Mouse (Mus musculus): ENCODE measurements around the gene Usp39.

Gene Usp39

DNA sequence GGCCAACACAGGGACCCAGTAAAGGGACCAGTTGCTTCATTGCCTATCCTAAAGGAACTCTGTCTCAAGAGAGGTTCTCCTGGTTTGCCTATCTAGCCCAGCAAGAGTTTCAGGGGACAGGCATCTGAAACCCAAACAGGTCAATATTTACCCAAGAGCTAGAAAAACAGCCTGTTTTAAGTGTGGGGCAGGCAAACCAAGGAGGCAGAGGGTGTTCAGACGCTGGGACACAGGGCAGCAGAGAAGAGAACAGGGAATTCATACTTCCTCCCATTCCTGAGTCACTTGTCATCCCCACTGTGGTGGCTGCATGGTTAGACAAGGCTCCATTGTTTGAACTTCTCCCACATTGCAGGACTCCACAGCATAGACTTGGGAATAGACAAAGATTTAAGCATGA, 26.6 kb upstream of the Usp39 start:
- DNase-seq (ENCODE audit: low read depth, low spot score) = no peak

DNA sequence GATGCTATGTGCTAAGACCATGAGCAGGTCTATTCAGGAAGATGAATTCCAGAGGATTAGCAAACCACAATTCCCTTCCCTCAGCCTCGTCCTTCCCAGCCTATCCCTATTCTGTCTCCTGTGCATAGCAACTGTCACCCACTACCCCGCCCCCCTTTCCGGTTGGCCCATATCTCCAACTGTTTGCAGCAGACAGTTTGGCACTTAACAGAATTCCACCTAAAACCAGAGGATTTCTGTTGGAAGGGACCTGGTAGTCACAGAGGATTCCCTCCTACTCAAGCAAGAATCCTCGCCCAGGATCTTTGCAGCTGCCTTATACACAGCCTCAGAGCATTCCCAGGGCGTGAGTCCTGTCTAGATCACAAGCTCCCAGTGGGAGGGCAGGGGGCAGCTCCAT, 26.2 kb upstream of the Usp39 start:
- no peak for DNase-seq (ENCODE audit: low read depth, low spot score)

DNA sequence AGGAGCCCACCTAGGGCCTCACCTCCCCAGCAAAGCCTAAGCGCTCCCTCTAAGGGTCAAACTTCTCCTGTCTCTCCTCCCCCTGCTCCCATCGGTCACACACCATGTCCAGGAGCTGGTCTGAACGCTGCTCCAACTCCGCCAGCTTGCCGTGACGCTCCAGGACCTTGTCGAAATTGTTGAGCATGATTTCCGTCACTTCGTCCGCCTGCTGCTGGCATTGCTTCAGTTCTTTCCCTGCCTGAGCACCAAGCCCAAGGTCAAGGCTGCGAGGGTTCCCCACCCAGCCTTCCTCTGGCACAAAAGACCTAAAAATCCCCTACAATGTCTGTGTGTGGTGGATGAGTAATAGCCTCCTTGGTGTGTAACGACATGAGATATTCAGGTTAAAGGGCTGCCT, 25.1 kb upstream of the Usp39 start:
- DNase-seq (ENCODE audit: low read depth, low spot score) = no peak

DNA sequence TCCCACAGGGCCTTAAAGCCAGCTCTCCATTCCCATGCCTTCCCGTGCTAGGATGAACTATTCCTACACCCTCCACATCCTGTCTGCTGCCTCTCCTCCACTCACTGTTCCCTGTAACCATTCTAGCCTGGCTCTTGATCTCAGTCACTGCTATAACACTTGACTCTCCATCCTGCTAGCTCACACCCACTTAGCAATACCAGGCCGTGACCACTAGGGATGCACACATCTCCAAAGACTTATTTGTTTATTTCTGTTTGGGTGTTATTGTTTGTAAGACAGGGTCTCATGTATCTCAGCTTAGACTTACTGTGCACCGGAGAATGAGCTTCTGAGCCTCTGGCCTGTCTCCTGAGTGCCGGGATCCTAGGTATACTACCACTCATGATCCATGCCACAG, 24.6 kb upstream of the Usp39 start:
- DNase-seq (ENCODE audit: low read depth, low spot score) = no peak

DNA sequence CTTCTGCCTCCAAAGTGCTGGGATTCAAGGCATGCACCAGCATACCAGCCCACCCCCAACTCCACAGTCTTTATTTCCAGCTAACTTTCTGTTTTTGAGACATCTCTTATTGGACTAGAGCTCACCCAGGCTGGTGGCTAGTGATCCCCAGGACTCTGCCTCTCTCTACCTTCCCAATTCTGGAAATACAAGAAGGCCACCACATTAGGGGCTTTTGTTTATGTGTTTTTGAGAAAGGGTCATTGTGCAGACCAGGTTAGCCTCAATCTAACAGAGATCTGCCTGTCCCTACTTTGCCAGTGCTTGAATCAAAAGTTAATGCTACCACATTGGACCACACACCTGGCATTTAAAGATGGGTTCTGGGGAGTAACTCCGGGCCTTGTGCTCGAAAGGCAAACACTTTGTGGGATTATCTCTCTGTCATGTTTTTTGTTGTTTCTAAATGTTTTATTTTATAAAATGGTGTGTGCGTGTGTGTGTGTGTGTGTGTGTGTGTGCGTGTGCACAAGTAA, 22.5 kb upstream of the Usp39 start:
- DNase-seq (ENCODE audit: low read depth, low spot score) = no peak

DNA sequence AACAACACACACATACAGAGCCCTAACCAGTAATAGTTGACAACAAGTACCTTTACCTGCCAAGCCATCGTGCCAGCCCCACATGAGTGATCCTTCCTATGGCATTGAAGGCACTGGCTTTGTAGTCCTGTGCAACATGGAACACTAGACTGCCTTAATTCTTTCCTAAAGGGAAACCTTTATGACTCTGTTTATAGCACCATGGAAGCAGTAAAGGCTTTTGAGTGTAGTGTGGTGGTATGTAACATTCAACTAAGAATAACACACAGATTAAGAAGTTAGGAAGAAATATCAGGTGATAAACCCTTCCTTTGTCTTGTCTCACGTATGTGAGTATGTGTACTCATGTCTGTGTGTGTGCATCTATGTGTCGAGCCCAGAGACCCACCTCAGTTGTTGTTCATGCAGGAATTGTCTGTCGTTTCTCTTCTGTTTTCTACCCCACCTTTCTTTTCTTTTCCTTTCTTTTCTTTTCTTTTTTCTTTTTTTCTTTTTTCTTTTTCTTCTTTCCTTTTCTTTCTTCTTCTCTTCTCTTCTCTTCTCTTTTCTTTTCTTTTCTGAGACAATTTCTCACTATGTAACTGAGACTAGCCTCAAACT, 22.0 kb upstream of the Usp39 start, which contains the start of gene Rnf181:
Gene Rnf181, minus strand, starts transcription at position 113 of the 600 bp plus-strand sequence.
- DNase-seq (ENCODE audit: low read depth, low spot score) = no peak

DNA sequence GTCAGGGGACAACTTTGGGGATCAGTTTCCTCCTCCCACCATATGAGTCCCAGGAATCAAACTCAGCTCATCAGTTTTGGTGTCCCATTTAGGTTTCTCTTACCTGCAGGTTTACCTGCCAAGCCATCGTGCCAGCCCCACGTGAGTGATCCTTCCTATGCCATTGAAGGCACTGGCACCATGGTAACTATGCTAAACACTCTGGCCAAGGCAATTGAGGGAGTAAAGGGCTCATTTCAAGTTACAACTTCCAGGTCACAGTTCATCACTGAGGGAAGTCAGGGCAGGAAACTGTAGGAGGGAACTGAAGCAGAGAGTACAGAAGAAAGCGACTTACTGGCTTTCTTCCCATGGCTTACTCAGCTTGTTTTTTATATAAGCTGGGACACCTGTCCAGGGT, 21.3 kb upstream of the Usp39 start:
- no peak for DNase-seq (ENCODE audit: low read depth, low spot score)

DNA sequence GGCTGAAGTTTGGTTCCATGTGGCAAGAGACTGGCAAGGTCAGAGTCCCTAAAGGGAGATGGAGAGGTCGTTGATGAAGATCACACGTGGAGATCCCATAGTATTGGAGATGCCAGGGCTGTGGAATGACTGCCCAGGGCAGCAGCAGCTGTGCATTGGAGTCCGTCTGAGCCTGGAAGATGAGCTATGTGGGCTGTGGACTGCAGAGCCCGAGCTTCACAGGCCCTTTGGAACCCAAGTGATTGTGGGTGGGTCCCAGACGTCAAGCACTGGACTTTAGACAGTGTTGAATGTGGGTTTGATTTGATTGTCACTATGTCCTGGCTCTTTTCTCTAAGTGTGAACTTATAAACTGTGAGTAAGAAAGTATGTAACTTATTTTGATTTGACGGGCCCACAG, 20.0 kb upstream of the Usp39 start:
- DNase-seq (ENCODE audit: low read depth, low spot score) = no peak

DNA sequence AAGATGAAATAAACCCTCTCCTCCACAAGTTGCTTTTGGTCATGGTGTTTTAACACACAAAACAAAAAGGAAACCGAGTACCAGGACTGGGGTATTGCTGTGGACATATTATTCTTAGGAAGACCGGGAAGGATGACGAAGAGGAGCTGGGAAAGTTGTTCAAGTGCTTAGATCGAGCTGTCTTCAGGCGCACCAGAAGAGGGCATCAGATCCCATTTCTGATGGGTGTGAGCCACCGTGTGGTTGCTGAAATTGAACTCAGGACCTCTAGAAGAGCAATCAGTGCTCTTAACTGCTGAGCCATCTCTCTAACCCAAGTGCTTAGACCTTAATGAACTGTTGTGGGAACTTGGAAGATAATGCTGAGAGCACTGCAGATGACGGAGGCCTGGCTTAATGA, 19.0 kb upstream of the Usp39 start:
- no peak for DNase-seq (ENCODE audit: low read depth, low spot score)

DNA sequence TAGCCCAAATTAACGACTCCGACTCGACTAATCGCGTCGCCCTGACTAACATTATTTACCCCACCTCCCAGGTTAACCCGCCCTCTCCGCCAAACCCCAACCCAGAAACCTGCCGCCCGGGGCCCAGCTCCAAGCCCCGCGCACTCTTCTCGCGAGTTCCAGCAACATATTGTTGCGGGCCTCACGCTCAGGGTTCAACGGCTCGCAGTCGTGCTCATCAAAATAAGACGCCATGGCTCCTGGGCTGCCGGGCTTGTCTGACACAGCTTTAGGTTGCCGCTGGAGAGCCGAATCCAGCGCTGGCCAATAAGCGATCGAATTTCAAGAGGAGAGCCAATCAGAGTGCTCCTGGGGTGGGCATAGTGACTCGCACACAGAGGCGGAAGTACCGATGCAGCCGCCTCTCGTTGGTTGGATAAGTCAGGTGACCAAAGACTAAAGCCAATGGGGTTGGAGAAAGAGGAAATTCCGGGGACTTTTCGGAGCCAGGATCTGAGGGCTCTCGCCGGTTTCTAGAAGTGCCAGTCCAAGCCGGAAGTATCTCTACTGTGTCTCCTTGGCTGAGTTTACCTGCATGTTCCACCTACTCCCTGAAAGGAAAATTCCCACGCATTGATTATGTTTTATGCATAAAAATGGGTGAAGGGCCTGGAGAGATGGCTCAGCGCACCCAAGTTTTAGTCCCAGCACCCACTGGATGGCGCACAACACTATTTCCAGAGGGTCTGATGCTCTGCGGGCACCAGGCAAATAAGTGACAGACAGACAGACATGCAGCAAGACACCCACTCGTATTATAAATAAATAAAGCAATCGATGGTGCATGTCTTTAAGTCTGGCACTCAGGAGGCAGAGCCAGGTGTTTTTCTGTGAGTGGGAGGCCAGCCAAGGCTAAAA, 17.4 kb upstream of the Usp39 start:
- DNase-seq (ENCODE audit: low read depth, low spot score) = peak; percentile 93

DNA sequence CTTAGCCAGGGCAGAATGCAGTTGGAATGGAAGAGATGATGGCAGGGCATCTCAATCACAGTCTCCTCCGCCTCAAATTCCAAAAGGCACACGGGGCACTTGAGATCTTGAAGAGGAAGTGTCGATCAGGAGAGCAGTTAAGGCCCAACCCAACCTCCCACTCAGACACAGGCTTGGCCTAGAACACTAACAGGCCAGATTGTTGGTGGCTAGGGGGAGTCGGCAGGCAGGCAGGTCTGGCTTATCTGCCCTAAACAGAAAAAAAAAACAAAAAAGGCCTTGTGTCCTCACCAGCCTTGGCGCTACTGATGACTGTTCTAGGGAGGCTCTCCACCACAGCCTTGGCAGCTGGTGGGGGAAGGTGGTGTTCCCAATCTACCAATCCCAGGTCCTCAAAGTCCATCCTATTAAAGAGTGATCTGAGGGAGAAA, 16.2 kb upstream of the Usp39 start:
- no peak for DNase-seq (ENCODE audit: low read depth, low spot score)

DNA sequence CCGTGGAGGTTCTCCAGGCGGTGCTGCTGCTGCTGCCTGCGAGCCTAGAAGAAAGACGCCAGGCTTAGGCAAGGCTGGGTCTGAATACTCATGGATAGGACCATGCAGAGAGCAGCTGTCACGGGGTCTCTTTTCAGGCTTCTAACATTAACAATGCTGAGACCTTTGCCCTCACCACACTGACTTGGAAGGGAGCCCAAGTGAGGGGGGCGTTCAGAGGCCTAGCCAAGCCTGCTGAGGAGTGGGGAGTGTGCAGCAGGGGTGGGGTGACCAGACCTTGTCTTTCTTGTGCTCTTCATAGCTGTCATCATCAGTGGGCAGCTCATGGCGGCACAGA, 15.6 kb upstream of the Usp39 start:
- no peak for DNase-seq (ENCODE audit: low read depth, low spot score)

DNA sequence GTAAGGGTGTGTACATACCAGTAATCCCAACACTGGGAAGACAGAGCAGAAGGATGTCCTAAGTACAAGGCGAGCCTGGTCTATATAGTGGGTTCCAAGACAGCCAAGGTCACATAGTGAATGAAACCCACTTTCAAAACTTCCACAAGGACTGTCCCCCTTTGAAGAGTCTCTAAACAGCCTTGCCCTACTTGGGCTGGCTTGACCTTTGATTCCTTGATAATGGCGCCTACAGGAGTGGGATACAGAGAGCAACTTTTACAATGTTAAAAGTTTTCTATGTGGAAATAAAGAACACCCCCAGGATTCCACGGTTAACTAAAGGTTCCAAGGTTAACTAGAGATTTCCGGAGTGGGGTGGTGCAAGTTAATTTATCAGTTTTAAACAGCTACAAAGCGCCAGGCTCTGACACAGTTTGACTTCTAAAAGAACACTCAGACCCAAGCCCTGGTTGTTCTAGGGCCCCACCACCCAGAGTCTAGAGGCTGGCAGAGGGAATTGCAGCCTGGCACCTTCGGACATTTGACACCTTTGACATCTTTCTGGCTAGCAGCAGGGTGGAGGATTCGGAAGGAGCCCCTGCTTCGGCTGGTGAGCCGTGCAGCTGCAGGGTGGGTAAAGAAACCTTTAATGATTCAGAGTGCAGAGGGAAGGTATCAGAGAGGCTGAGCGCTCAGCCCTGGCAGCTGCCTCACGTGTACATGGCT, 15.1 kb upstream of the Usp39 start:
- DNase-seq (ENCODE audit: low read depth, low spot score) = no peak

DNA sequence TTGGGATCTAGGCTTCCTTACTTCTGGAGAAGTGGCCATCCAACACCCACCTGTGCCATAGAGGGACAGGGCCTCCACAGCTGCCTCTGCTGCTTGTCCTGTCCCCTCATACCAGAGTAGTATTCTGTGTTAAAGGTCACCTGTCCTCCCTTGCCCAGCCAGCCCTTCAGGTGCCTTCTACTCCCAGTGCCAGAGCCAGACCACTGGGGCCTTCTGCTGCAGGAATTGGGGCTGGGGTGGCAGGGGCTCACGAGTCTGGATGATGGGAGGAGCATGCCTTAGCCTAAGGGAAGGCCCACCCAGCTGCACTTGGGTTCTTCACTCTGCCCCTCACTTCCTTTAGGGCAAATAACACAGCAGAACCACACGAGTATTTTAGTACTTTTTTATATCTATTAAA, 14.4 kb upstream of the Usp39 start:
- DNase-seq (ENCODE audit: low read depth, low spot score) = no peak

DNA sequence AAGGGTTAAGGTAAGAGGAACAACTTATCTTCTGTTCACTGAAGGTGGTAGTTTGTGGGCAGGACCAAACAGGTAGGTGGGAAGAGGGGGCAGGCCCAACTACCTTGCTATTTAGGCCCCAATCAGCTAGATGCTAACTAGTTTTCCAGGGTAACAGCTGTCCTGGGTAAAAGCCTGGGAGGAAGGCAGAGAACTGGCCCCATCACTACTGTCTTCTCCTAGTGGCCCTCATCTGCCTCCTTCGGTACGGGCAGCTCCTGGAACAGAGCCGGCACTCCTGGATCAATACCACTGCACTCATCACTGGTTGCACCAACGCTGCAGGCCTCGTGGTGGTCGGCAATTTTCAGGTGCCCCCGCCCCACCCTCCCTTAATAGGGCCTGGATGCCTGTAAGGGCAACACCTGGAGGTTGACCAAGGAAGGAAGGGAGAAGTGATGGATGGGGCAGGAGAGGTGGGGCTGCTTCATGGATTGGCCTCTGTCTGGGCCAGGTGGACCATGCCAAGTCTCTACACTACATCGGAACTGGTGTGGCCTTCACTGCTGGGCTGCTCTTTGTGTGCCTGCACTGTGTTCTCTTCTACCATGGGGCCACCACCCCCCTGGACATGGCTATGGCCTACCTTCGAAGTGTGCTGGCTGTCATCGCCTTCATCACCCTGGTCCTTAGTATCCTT, 13.2 kb upstream of the Usp39 start:
- no peak for DNase-seq (ENCODE audit: low read depth, low spot score)

DNA sequence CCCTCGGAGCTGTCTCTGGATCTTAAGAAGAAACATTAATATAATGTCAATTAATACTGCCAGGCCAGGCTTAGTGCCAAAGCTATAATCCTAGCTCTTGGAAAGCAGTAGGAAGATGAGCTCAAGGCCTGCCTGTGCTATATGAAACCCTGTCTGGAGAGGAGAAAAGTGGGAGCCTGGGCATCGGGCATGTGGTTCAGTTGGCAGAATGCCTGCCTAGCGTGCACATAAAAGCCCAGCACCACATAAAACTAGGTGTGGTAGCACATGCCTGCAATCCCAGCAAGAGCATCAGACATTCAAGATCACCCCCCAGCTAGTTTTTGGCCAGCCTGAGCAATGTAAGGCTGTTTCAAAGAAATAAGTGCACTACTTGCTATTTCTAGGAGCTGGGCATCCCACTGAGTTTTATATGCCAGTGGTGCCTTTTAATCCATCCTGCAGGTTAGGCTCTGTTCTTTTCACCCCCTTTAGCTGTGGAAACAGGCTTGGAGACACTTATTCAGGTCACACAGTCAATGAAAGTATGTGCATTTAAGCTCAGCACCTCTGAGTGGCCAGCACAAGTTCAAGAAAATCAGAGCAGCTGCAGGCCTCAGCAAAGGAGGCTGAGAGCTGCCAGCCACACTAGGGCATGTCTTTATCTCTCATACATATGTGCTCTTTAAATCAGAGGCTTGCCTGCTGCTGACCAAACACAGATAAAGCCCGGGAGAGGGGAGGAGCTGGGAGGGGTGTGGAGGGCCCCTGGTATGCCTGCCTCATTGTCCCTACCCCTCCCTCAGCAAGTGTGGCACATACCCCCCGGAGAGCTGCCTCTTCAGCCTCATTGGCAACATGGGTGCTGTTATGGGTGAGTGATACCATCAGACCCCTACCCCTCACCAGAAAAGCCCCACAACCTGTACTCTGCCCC, 12.4 kb upstream of the Usp39 start:
- DNase-seq (ENCODE audit: low read depth, low spot score) = no peak

DNA sequence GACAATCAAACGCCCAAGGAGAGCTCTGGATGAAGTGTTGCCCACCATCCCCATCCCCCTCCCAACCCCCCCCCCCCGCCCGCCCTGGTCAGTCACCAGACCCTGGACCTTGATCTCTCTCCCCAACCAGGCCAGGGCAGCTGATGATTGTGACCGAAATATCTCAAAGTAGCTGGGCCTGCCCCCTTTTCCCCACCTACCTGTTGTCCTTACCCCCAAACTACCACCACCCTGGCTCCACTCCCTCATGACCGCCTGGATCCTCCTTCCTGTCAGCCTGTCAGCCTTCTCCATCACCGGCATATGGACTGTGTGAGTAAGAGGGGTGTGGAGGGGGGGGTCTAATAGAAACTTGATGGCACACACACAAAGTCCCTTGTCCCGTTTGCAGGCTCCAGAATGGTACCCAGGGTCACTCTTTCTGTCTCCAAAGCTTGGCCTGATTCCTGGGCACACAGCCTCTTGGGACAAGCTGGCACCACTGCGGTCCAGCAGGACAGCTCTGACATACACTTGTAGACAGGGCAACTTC, 11.1 kb upstream of the Usp39 start:
- no peak for DNase-seq (ENCODE audit: low read depth, low spot score)

DNA sequence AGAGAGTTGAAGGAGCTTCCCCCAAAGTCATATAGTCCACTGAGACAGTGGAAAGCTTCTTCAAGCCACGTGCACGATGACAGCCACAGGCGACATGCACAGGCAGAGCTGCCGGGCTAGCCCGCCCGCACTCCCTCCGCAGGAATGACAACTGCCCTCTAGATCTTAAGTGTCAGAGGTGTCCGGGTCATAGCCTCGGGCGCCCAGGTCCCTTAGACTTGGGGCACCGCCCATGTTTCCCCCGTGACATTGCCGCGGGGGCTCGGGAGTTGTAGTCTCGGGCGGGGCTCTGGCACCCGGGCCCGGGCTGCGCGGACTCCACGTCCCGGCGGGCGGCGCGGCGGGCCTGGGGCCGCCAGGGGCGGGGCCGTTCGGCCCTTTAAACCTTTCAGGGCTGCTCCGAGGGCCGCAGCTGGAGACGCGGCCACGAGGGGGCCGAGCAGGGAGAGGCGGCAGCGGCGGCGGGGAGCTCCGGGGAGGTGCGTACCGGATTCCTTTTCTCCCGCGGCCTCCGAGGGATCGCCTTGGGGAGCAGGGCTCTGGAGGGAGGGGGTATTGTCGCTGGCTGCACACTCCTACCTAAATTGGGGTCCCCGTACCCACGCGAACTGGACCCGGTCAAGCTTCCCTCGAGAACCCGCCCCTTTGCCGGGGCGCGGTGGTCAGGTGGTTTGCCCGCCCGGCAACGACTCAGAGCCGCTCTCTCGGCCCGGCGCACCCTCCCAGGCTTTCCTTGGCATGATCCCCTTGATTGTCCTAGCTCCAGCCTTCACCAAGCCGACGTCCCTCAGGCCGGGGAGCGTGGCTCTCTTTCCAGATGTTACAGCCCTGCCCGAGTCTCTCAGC, 10.3 kb upstream of the Usp39 start, which contains the start of gene Tmem150a:
Gene Tmem150a, plus strand, starts transcription at position 382 of the 846 bp plus-strand sequence.
- peak; percentile 77 for DNase-seq (ENCODE audit: low read depth, low spot score)

DNA sequence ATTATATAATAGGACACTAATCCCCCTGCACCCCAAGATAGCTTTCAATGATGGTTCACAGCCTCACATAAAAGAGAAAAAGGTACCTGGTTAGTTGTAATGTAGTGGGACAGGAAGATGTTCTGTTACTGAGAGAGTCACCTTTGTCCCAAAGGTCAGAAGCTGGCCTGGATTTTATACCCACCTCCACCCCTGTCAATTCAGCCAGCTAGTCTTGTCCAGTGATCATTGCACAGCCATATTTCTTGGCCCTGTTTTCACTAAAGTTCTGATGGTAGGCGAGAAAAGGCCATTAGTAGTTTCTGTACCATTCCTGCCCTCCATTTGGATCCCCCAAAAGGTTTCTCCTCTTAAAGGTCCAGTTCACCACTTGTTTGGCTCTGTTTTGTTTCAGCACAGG, 9.0 kb upstream of the Usp39 start:
- no peak for DNase-seq (ENCODE audit: low read depth, low spot score)

All from retina, postnatal 7 days (tissue).